Mouse (Mus musculus): ENCODE results near the gene Alox12.

Gene Alox12

DNA sequence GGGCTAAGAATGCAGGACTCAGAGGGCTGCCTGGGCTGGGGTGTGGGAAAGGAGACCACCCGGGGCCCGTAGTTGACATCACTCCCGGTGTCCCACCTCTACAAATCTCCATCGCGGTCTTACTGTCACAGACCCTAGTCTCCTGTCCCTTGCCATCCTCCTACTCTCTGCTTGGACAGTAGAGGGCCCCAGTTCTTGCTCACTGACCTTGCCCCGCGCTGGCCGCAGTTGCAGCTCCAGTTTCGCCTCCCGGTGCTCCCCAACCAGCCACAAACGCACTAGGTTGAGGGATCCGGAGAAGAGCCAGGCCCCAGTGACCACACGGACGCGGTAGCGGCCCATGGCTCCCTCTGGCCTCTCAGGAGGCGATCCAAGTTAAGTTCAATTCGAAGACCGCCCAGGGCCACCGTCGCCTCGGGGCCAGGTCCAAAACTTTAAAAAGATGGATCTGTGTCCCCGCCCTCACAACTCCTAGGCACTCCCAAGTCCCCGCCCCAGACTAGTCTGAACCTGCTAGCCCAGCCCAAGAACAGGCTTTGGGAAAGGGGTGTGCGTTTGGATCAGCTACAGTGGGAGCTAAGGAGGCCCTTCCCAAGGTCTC is at the start of gene Alox12:
Gene Alox12 (minus strand): TSS at position 423 of the 601 bp plus-strand sequence.
- no peak for DNase-seq

DNA sequence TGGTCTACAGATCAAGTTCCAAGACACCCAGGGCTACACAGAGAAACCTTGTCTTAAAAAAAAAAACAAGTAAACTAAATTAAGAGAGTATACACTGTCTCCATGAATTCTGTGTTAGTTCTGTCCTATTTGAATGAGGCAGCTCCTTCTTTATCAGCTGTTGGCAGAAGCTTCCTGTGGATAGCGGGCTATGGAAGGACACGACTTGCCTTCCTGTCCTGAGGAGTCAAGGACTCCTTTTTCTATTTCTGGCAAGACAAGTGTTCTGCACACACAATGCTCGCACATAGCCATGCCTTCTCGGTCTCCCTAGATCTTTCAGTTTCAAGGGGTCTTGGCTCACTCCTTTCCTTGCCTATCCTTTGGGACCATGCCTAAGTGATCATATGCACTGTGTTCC is 47.1 kb upstream of the Alox12 start:
- DNase-seq = no peak

DNA sequence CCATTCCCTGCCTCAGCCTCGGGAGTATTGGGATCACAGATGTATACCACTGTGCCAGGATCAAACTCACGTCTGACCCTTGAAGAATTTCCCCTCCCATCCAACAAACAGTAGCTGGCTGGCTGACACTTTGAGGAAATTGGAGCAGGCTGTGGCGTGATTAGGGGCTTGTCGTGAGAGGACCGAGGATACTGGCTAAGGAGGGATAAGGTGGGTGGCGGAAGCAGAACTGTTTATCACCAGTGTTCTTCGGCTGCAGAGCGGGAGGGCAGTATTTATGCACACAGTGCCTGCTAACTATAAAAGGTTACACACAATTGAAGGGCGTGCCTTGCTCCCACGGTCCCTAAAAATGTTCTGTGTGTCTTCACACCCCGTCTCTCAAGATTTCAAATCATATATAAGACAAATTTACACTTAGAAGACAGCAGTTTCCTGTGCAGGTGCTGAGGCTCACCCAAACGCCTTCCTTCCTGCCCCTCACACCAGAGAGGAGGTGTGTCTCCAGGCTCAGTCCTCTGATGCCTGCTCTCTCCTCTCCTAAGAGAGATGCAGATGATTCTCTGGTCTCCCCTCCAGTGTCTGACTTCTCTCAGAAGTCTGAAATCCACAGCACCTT is 42.8 kb upstream of the Alox12 start:
- no peak for DNase-seq

DNA sequence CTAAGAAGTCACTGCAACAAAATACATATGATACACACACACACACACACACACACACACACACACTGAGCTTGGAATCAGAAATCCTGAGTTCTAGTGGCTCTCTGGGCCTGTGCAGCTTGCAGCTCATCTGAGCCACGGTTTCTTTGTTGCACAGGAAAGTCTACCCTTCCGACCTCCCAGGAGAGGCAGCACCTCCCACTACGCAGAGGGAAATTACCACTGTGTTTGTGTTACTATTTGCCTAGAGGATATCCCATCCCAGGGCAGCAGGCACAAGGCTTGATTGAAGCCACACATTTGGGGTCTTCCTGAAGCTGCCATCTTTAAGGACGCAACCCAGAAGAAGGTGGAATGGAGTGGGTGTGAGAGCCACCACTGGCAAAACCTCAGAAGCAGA is 42.3 kb upstream of the Alox12 start:
- DNase-seq = no peak

DNA sequence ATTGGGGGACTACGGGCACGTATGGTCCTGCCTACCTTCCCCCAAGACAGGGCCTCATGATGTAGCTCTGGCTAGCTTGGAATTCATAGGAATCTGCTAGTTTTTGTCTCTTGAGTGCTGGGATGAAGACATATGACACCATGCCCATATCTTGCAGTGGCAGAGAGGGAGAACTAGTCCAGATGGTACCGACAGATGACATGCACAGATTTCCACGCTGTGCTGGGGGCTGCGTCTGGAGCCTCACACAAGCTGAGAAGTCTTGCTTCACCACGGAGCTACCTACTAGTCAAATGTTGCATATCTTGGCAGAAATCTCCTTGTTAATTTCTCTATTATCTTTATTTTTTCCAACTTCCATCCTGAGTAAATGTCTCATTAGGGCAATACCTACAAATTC is 38.7 kb upstream of the Alox12 start:
- DNase-seq = peak; percentile 15

DNA sequence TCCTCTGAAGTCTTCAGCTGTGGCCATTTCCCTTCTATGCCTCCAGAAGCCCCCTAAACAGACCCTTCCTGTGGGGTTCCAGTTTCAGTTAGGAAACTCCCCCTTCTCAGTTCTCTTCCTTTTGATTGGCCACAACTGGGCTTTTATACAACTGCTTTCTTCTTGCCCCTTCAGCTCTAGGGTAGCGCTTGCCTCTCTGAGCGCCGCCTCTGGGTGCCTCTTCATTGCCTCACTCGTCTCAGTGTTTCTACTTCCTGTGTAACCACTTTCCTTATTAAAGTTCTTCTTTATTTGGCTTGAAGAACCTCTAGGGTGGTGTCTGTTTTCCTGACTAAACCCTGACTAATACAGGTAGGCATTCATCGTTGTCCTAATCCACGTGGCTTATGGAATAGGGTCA is 36.1 kb upstream of the Alox12 start:
- DNase-seq = no peak

DNA sequence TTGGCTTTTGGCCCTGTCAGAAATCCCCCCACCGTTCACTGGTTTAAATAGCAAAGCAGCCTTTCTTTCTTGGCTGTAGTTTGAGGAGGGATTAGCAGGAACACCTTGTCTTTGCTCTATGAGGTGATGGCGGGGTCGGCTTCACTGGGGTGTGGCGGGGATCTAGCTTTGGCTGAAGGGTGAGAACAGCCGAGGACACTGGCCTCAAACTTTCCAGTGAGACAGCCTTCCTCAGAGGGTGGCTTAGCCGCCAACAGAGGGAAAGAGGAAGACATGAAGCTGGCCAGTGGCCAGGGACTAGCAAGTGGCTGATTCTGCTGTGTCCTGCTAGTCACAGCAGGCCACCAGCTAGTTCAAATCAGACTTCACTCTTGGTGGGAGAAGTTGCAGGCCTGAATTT is 34.1 kb upstream of the Alox12 start:
- no peak for DNase-seq

DNA sequence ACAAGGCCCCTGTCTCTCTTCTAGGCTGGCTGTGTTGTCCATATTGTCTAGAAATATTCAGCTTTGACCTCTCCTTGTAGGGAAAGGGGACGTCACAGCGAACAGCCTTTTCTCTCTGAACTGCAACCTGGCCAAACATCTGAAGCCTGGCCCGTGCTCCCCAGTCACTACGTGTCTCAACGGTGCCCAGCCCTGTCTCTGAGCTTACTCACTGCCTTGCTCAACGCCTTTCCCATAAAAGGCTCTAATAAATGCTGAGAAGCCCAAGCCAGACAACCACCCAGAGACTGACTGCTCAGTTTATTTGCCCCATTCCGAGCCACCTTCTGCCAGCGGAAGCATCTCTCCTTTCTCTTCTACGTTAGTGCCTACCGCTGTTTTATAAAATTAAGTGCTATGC is 32.9 kb upstream of the Alox12 start:
- no peak for DNase-seq

DNA sequence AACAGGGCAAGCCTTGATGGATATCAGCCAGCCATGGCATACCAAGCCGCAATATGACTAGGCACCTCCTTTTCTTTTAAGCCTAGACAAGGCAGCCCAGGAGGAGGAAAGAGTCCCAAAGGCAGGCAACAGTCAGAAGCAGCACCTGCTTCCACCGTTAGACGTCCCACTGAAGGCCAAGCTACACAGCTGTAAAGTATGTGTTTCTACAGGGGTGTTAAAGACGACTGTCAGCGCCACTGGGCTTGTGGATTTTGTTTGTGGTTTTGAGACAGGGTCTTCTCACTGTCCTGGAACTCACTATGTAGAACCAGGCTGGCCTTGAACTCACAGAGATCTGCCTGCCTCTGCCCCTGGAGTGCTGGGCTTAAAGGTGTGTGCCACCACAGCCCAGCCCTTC is 30.5 kb upstream of the Alox12 start:
- DNase-seq = no peak

DNA sequence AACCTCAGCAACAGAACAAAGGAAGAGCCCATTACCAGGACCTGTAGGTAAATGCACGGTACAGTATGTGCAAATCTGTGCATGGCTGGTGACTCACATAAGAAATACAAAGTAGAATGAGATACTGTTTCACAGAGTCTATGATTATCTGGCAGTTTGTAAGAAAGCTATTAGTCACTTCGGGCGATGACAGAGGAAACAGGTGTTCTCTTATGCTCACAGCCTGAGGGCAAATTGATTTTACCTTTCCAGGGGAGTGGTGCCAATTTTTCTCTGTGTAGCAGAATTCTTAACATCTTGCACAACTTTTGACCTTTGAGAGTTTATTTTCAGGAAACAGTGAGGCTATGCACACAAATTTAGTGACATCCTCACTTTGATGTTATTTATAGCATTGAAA is 29.6 kb upstream of the Alox12 start:
- no peak for DNase-seq

DNA sequence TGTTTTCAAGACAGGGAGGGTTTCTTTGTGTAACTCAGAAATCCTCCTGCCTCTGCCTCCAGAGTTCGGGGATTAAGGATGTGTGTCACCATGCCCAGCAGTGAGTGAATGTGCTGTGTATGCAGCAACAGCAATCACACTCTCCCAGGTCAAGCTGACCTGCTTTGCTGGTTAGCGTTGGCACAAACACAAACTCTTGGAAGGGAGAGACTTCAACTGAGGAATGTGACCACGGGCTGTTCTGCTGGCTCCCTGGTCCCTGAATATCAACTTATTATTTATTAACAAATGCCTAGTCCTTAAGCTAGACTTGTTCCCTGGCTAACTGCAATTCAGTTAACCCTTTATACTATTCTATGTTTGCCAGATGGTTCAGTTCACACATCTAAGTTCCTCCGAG is 28.5 kb upstream of the Alox12 start:
- DNase-seq = no peak

DNA sequence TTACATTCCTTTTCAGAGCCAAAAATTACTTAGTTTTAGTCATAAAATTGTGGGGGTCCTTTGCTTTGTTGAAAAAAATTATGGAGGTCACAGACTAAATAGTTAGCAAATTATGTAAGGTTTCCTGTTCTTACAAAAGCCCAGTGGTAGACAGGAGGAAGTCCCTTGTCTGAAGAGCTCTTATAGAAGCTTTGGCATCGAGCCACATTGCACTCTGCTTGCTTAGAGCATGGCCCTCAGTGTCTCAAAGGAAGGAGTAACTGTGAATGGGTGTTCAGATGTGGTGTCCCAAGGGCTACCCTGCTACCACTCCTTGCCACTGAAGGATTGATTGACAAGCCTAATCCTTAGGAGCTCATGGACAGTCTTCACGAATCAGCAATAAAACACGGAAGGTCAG is 25.3 kb upstream of the Alox12 start:
- DNase-seq = no peak

DNA sequence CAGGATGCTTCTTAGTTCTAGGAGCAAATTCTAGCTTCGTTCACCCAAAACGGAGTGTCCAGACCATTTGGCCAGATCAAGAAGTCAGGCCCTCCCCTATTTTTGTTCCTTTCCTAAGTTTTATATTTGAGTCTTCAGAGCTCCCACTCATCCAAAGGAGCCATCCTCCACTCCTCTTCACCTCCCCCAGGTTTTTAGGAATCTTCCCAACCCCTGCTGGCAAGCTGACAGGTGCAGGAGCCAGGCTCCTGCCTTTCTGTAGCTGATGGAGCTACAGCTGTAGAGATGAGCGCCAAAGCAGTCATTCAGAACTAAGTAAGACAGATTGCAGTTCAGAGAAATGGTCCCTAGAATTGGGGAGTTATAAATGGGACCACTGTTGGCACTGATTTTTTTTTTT is 23.8 kb upstream of the Alox12 start:
- no peak for DNase-seq

DNA sequence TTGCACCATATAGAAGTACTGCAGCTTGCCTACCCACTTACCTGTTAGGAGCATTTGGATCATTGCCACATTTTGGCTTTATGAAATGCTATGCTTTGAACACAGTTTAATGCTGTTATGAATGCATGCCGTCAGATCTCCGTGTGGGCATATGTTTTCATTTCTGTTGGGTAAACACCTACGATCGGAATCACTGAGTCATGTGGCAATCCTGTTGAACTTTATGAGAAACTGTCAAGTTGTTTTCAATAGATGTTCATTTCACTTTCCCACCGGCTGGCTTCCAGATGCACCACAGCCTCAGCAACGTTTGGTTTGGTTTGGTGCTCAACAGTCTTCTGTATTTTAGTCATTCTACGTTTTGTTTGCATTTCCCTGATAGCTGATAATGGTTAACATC is 16.5 kb upstream of the Alox12 start:
- no peak for DNase-seq

DNA sequence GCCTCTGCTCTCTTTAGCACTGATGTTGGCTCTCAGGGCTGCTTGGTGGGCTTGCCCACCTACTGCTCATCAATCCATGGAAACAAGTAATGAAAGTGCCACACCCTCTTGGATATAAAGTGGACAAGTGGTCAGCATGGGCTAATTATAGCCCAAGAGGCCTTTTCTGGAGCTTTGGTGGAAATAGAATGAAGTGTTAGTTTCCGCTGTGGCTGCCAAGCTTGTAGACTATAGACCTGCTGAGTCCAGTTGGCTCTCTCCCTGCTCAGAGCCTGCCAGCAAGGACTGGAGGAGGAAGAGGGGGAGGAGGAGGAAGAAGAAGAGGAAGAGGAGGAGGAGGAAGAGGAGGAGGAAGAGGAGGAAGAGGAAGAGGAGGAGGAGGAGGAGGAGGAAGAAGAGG is 11.3 kb upstream of the Alox12 start:
- no peak for DNase-seq

DNA sequence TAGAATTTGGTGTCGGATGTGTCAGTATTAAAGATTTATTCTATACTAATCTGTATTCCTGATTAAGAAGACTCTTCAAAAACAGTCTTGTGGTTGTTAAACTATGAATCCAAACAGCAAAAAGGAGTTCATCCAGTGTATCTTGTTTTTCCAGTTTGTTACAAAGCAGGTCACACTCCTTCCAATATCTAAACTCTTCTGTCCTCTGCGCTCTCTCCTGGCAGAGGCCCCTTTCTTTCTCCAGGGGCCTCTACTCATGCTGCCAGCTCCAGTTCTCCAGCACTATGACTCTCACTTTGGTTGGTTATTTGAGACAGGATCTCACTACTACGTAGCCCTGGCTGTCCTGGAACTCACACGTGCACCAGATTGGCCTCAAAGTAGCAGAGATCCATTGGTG is 10.7 kb upstream of the Alox12 start:
- no peak for DNase-seq

DNA sequence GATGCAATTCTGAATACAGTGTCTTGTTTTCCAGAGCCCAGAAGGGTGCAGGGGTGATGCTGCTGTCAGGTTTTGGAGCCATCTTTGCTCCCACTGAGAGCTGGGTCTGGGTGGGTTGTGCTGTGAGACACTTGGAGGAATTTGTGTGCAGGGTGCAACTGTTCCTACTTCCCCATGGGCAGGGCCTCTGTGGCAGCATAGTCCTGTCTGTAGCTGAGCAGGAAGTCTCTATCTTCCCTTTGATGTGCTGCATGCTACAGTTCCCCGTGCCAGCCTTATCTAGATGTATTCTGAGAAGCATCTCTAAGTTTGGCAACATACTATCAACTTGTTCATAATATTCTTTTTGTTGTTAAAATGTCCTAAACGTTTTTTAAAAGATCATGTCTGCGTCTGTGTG is 10.1 kb upstream of the Alox12 start:
- DNase-seq = no peak

DNA sequence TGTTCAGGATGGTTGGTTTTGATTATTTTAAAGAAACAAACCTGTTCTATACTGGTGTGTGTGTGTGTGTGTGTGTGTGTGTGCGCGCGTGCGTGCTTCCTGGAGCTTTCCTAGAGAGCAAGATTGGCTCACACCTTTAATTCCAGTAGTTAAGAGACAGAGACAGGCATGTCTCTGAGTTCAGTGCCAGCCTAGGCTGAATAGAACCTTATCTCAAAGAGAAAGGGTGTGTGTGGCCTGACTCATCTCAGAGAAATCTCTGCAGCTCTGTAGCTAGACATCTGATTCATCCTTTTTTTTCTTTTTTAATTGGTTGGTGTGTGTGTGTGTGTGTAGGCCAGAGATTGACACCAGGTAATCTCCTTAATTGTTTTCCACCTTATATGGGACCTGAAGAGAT is 3.9 kb upstream of the Alox12 start:
- no peak for DNase-seq

DNA sequence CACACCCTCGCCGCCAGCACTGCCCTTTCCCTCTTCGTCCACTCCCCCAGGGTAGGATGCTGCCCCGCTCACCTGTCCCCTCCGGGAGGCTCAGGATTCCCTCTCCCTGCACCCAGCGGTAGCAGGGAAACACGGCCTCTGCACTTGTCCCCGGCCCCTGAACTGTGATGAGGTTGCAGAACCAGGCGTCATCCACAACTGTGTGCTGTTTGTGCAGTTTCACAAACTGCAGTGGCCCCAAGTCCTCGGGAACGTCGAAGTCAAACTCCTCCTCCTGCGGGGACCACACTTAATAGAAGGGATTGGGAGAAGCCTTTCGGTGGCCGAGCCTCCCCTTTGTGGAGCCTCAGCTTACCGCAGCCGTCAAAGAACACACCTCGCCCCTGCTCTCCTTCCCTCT is 816 bp downstream of the Alox12 start:
- no peak for DNase-seq

DNA sequence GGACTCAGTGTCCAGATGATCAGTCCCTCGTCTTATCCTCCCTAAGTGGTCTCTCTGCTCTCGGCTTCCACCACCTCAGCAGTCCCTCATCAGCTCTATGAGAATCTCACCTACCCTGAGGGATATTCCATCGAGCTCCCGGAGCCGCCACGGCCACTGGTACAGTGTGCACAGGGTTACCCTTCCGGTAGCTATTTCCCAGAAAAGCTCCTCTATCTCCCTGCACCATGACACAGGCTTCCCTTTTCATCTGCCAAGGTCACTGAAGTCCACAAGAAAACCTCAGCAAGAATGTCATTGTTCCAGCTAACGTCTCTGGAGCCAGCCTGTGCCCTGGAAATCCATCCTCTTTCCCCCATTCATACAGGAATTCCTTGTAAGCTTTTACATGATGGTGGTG is 3.3 kb downstream of the Alox12 start:
- DNase-seq = no peak

DNA sequence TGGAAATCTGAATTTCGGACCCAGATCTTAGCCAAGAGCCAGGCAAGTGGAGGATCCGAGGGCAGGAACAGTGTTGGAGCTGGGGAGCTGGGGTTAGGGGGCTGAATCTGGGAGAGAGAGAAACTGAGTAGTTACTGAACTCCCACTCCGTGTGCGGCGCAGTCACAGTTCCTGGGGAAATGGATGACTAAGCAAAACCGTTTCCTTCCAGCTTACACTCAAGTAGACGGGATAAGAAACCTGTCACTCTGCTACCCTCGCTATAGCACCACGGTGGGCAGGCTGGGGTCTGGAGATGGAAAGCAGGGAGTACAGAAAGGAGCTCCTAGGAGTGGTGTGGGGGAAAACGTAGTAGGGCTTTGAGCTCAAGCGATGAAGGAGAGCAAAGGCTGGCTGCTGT is 5.0 kb downstream of the Alox12 start:
- DNase-seq = no peak

DNA sequence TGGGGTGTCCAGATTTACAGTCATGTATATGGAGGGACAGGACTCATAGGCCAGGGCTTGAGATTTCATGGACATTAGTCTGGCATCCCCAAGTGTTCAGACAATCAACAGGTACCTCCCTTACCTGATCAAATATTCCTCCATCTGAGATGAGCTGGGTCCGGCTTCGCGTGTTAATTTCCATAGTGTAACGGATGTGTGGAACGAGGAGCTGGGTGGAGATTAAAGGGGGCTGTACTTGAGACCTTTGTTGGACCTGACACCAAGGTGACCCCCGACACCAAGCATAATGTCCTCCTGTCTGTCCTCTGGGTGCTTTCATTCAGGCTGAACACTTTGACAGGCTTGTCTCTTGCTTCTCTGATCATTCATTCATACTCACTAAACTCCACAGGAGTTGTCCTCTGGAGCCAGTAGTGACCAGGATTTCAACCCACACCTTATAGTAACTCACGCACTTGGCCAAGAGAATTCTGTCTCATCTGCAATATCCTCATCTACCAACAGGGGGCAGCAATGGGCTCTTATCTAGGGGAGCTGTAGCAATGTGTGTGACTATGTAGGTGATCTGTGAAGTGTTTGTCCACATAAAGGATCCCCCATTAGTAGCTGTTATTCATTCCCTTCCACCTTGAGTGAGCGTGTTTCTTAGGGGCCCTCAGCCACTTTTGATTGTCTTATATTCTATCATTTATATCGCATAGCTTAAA is 7.9 kb downstream of the Alox12 start:
- DNase-seq = peak; percentile 54

DNA sequence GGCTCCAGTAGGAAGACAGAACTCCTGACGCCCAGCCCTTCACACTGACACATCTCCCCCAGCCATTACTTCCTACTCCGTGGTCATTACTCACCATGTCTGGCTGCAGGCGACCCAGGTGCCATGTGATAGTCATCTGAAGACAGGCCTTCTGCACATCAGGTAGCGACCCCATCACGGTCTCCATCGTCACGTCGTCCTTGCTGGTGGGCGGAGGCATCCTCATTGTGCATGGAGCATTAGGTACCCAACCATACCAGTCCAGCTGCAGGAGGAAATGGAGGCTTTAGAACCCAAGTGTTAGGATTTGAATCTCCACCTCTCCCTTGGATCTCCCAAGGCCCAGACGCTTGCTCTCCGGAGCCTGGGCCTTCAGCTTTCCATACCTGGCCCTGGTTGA is 12.6 kb downstream of the Alox12 start:
- peak; percentile 20 for DNase-seq

DNA sequence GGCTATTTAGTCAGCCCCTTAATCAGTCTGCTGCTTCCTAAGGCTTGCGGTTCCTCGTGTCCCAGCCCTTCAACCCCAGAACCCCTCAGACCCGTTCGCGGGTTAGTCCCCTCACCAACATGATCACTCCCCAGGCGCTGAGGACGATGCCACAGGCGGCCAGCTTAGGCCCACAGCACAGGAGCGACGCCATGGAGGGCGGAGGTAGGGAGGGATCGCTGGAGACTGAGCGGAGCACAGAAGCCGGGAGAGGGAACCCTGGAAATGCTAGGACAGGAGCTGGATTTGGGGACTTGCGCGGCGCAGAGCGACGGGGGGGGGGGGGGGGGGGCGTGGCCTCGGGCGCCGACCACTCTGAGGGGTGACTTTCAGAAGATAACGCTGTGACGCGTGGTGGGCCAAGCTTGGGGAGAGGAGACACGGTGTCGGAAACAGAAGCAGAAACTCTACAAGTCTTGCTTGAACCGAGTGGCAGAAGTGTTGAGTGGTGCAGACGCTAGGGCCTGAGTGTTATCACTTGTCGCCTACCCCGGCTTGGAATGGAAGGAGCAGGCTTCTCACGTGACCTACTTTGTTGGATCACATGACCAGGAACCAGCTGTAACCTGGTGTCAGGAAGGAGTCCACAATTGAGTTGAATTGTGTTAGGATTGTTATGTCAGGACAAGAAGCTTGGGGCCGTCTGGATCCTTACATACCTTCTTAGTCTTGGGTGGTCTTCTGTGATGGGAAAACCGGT is 15.4 kb downstream of the Alox12 start, which contains the start of the genes Gm21988 and Rnasek:
Gene Gm21988 (minus strand): TSS at position 290 of the 739 bp plus-strand sequence.
Gene Rnasek (minus strand): TSS at position 302 of the 739 bp plus-strand sequence.
- DNase-seq = peak; percentile 89

Data from cerebellum, adult 9-11 months (tissue).